Mouse (Mus musculus): ENCODE results near the gene Akr1c20. TPM values are rescaled to one million over a fixed set of nuclear protein-coding genes. Genes with fewer than 3 reads are reported as not detected.

Akr1c20 gene
- not detected in 2 replicates for polyA plus RNA-seq (2012; rRNA removed)

GRCm38 (mm10) chr13:4523201-4523838 is at the start of gene Akr1c20:
Gene Akr1c20, minus strand, starts transcription at chr13:4523345.

Other genes starting within 250 kb of the Akr1c20 start
- 1.6 and 3.8 TPM in 2 replicates for gene Akr1c12, start 243.9 kb downstream of the Akr1c20 start, polyA plus RNA-seq (2012; rRNA removed)
- gene Akr1c6, start 89.0 kb downstream of the Akr1c20 start, polyA plus RNA-seq (2012; rRNA removed): 0.13 TPM in 1 of 2 replicates, not detected in the other
- gene Akr1c21, start 50.7 kb upstream of the Akr1c20 start, polyA plus RNA-seq (2012; rRNA removed): not detected in 2 replicates
- gene Akr1e1, start 85.8 kb upstream of the Akr1c20 start, polyA plus RNA-seq (2012; rRNA removed): 0.36 and 0.39 TPM in 2 replicates